Mouse (Mus musculus): ENCODE measurements around the gene Rab25. TPM values are rescaled to one million over a fixed set of nuclear protein-coding genes. Genes with fewer than 3 reads are reported as not detected.

The Rab25 gene
- polyA plus RNA-seq, 1 experiment, result 0.10 TPM

DNA sequence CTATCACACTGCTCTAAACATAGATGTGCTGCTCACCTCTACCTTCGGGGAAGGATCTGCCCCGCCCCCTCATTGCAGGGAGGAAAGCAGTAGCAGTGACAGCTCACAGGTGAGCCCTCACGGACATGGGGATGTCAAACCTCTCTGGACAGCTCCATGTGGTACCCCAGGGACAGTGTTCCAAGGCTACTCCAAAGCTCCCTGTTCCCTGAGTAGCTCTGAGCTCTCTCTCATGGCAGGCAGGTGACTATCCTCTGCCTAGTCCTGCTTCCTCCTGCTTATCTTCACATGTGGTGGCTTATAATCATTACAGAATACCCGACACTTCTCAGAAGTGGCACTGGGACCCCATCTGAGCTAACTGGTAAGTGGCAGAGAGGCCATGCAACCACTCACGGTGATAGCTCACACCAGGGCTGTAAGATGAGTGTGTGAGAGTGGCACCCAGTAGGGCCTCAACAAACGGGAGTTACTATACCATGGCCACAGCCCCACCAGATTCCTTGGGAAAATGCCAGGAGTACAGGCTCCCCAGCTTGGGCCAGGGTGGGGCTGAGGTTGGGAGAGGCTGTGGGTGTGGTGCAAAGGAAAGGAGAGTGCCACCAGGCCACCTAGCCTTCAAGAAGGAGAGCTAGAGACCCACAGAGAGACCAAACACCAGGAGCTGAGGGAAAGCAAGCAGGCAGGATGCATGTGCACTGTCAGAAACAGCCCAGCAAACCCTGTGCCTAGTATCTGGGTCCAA lies 1.3 kb downstream of the Rab25 start:
- no peak for TF ChIP-seq CTCF (IDR thresholded peaks at IDR 0.05; ENCODE audit: control insufficient read depth, insufficient read depth, insufficient replicate concordance, low read depth, low read length)
- no peak for TF ChIP-seq POLR2A (IDR thresholded peaks at IDR 0.05; ENCODE audit: control insufficient read depth, low read depth, low read length)
- H3K4me3 ChIP-seq (ENCODE audit: control insufficient read depth, low read depth, low read length), result no peak overlapping the region
- H3K4me1 ChIP-seq (ENCODE audit: control insufficient read depth, insufficient read depth, low read length), result peaks cover 6% of the 10 kb centered on the region
- no peaks in the 10 kb centered on the region for H3K36me3 ChIP-seq (ENCODE audit: control insufficient read depth, insufficient read depth, low read length)
- H3K27ac ChIP-seq (ENCODE audit: control insufficient read depth, insufficient read depth, low read depth, low read length), result no peak overlapping the region
- no peaks in the 10 kb centered on the region for H3K27me3 ChIP-seq (ENCODE audit: control insufficient read depth, insufficient read depth, low read length)

DNA sequence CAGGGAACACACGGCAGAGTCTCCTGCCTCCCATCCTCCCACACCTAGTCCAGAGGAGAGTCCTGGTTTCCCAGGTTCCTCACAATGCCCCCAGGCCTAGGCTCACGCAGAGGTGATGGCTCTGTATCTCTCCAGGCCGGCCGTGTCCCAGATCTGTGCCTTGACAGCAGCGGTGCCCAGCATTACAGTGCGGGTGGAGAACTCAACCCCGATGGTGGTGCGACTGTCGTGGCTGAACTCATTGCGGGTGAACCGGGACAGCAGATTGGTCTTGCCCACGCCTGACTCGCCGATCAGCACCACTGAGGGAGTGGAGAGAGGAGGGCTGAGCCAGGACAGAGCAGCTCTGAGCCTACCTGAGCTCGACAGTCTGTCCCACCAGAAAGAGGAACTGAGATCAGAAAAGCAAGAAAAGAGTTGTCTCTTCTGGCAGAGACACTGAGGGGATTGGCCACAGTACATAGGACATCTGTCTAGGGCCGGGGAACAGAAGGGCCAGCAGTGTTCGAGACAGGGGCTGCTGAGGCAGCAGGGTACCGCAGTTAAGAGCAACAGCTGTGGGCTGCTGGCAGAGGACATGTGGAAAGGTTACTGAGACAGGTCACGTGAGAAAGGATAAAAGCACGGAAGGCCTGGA lies 3.0 kb downstream of the Rab25 start:
- Histone ChIP-seq H3K4me1 (ENCODE audit: control insufficient read depth, insufficient read depth, low read length) (peaks cover 6% of the 10 kb centered on the region), H3K36me3 (ENCODE audit: control insufficient read depth, insufficient read depth, low read length) (no peaks in the 10 kb centered on the region), H3K27ac (ENCODE audit: control insufficient read depth, insufficient read depth, low read depth, low read length) (no peak overlapping the region), H3K27me3 (ENCODE audit: control insufficient read depth, insufficient read depth, low read length) (no peaks in the 10 kb centered on the region), H3K4me3 (ENCODE audit: control insufficient read depth, low read depth, low read length) (no peak overlapping the region)
- TF ChIP-seq CTCF (IDR thresholded peaks at IDR 0.05; ENCODE audit: control insufficient read depth, insufficient read depth, insufficient replicate concordance, low read depth, low read length) (no peak), POLR2A (IDR thresholded peaks at IDR 0.05; ENCODE audit: control insufficient read depth, low read depth, low read length) (no peak)

DNA sequence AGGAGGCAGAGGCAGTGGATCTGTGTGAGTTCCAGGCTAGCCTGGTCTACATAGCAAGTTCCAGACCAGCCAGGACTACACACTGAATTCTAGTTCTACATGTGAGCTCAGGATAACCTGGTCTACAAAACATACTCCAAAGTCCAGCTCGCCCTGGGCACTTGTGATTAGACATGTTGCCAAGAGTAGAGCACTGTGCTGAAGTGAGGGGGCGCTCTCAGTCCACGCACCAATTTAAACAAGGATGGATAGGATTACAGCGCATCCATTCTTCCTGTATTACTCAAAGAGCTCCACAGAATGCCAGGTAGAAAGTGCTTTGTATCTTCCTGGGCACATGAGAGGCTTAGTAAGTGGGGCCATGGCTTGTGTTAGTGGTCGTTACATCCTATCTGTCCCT lies 3.6 kb downstream of the Rab25 start:
- Histone ChIP-seq H3K4me3 (ENCODE audit: control insufficient read depth, low read depth, low read length) (no peak overlapping the region), H3K4me1 (ENCODE audit: control insufficient read depth, insufficient read depth, low read length) (peaks cover 6% of the 10 kb centered on the region), H3K36me3 (ENCODE audit: control insufficient read depth, insufficient read depth, low read length) (no peaks in the 10 kb centered on the region), H3K27me3 (ENCODE audit: control insufficient read depth, insufficient read depth, low read length) (no peaks in the 10 kb centered on the region), H3K27ac (ENCODE audit: control insufficient read depth, insufficient read depth, low read depth, low read length) (no peak overlapping the region)
- TF ChIP-seq CTCF (IDR thresholded peaks at IDR 0.05; ENCODE audit: control insufficient read depth, insufficient read depth, insufficient replicate concordance, low read depth, low read length), result no peak
- TF ChIP-seq POLR2A (IDR thresholded peaks at IDR 0.05; ENCODE audit: control insufficient read depth, low read depth, low read length), result no peak

DNA sequence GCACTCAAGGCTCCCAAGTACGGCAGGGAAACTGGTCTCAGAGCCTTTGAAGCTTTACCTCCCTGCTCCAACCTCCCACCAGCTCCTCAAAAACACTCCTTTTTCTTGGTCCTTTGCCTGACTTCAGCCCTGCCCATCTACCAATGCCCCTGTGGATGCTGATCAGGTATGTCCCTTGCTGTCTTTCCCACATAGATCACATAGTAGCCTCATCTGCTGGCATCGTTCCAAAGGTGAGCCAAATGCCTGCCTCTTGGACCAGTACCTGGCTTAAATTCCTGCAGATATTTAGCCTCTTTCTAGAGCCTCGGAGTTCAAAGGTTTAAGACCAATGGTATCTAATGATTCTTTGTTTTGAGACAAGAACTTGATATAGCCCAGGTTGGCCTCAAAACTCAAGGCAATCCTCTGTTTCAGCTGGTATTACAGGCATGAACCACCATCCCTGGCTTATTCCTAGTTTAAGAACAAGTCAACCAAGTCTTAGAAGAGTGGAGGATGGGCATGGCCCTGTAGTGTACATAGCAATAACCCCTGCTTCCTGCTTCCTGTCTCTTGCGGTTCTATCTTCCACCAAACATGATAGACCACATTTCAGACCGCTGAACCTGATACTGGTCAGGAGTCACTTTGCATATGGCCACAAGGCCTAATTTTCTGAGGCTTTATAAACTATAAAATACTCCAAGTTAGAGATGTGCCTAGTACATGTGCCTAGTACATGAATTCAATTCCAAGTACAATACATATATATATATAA lies 4.3 kb downstream of the Rab25 start:
- H3K27ac ChIP-seq (ENCODE audit: control insufficient read depth, insufficient read depth, low read depth, low read length), result no peak overlapping the region
- TF ChIP-seq POLR2A (IDR thresholded peaks at IDR 0.05; ENCODE audit: control insufficient read depth, low read depth, low read length), result no peak
- TF ChIP-seq CTCF (IDR thresholded peaks at IDR 0.05; ENCODE audit: control insufficient read depth, insufficient read depth, insufficient replicate concordance, low read depth, low read length), result no peak
- no peaks in the 10 kb centered on the region for H3K27me3 ChIP-seq (ENCODE audit: control insufficient read depth, insufficient read depth, low read length)
- H3K36me3 ChIP-seq (ENCODE audit: control insufficient read depth, insufficient read depth, low read length), result no peaks in the 10 kb centered on the region
- no peak overlapping the region for H3K4me3 ChIP-seq (ENCODE audit: control insufficient read depth, low read depth, low read length)
- H3K4me1 ChIP-seq (ENCODE audit: control insufficient read depth, insufficient read depth, low read length), result peaks cover 6% of the 10 kb centered on the region

DNA sequence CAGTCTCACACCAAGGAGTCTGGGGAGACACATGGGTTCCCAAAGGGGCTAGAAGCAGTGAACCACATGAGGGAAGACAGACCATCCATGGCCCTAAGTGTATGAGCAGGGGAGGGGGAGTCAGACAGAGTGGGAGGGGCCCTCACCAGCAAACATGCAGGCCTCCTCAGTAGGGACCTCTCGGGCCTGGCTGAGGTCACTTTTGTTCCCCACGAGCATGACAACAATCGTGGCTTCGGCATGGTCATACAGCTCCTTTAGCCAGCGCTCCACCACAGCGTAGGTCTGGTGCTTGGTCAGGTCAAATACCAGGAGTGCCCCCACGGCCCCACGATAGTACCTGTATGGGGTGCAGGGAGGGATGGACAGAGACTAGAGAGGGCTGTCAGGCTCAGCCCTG lies 4.9 kb downstream of the Rab25 start:
- Histone ChIP-seq H3K27ac (ENCODE audit: control insufficient read depth, insufficient read depth, low read depth, low read length) (no peak overlapping the region), H3K4me3 (ENCODE audit: control insufficient read depth, low read depth, low read length) (no peak overlapping the region), H3K36me3 (ENCODE audit: control insufficient read depth, insufficient read depth, low read length) (no peaks in the 10 kb centered on the region), H3K27me3 (ENCODE audit: control insufficient read depth, insufficient read depth, low read length) (no peaks in the 10 kb centered on the region), H3K4me1 (ENCODE audit: control insufficient read depth, insufficient read depth, low read length) (peaks cover 2% of the 10 kb centered on the region)
- TF ChIP-seq CTCF (IDR thresholded peaks at IDR 0.05; ENCODE audit: control insufficient read depth, insufficient read depth, insufficient replicate concordance, low read depth, low read length) (no peak), POLR2A (IDR thresholded peaks at IDR 0.05; ENCODE audit: control insufficient read depth, low read depth, low read length) (no peak)

DNA sequence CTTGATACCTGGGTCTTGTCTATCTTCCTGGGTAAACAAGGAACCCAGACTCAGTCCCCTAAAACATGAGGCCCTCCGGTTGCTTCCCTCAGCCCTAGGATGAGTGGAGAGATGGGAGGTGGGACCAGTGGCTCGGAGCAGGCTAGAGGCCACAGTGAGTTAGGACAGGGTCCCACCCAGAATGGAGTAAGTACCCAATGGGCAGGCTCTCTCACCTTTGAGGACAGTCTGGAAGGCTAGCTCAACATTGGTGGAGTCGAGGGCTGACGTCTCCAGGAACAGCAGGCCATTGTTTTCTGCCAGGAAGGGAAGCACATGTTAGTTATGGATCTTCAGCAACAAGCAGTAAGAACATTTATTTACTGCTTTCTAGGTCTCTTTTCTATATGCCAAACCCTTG lies 5.6 kb downstream of the Rab25 start:
- no peaks in the 10 kb centered on the region for H3K4me1 ChIP-seq (ENCODE audit: control insufficient read depth, insufficient read depth, low read length)

More for the DNA sequence above, 5.6 kb downstream of the Rab25 start:
- H3K27me3 ChIP-seq (ENCODE audit: control insufficient read depth, insufficient read depth, low read length), result no peaks in the 10 kb centered on the region
- no peaks in the 10 kb centered on the region for H3K36me3 ChIP-seq (ENCODE audit: control insufficient read depth, insufficient read depth, low read length)
- no peak overlapping the region for H3K4me3 ChIP-seq (ENCODE audit: control insufficient read depth, low read depth, low read length)
- H3K27ac ChIP-seq (ENCODE audit: control insufficient read depth, insufficient read depth, low read depth, low read length), result no peak overlapping the region
- TF ChIP-seq CTCF (IDR thresholded peaks at IDR 0.05; ENCODE audit: control insufficient read depth, insufficient read depth, insufficient replicate concordance, low read depth, low read length), result no peak

Data from testis, adult 2 months (tissue).